Mouse (Mus musculus) left cerebral cortex, adult 9 months (tissue): ENCODE measurements around the gene Men1.

Experiments
- DNase-seq, 2 experiments: peaks; one replicate each; pipeline ENCODE4 v3.0.0; 2022; ENCODE audit warnings: low spot score in 2 of 2

Gene Men1

DNA sequence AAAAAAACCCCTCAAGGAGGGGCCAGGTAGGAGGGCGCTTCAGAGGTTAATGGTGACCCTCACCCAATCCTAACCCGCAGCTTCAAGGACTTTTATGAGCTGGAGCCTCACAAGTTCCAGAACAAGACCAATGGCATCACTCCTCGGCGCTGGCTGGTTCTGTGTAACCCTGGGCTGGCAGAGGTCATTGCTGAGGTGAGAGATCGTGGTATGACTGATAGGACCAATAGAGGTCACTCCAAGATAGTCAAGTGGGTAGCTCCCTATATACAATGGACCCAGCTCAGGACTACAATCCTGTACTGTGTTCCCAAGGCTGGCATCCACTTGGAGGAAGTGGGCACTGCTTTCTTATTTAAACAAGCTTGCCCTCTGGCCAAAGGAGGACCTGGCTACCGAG lies 55.5 kb downstream of the Men1 start:
- no peak for DNase-seq
